Comparison of ENCODE assay signal across 8 mouse cellular contexts in the genomic region with DNA sequence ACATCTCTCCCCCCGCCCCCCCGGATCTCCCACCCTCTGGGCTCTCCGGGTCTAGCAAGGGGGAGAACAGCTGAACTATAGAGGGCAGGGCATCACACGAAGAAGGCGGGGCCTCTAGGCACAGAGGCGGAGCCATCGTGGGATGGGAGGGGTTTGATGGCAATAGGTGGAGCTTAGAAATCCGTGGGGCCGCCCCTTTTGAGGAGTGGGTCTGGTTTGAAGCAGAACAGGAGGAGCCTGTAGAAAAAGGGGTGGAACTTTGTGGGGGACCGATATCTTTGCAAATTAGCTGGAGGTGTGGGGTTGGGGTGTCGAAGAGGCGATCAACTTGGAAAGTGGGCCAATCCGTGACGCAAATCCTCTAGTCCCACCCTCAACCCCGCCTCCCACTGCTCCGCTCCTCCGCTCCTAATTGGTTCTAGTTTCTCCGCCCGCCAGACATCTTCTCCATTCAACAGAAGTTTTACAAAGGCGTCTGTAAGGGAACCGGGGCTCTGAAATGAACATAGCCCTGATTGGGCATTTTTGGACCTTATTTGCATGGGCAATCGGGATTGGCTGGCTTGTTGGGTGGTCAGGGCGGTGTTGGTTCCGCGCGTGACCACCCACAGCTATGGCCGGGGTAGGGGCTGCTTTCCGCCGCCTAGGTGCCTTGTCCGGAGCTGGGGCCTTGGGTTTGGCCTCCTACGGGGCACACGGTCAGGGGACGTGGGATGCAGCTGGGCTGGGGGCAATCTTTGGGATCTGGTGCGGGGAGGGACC. TPM values are rescaled to one million over a fixed set of nuclear protein-coding genes. Genes with fewer than 3 reads are reported as not detected.
DNase-seq lines count a peak whose midpoint lies in the region; ATAC-seq lines count a peak whose summit lies in the region.

A gene (plus strand): TSS at position 563 of the 762 bp plus-strand sequence.

- H3K9ac ChIP-seq in hindbrain, embryonic 11.5 days (ENCODE audit: low read depth, low read length) = peak within 1 kb of the TSS; percentile 90

- no peaks in the 10 kb centered on the region for H3K9me3 ChIP-seq in hindbrain, embryonic 11.5 days (ENCODE audit: control insufficient read depth, low read length)

- peak within 1 kb of the TSS; percentile 85 for H3K4me3 ChIP-seq in hindbrain, embryonic 11.5 days (ENCODE audit: low read depth, low read length)

- under 1% methylated on average over 34 of the region's 34 CpGs for WGBS in hindbrain, embryonic 11.5 days

- DNase-seq in Muller cell, postnatal 12 days (ENCODE audit: inconsistent ontology term) = peak; percentile 99
- DNase-seq in cerebellum, adult 9-11 months = peak; percentile 98
- peak; percentile 98 to 99 for DNase-seq in frontal cortex, adult 2 months (ENCODE audit: extremely low spot score in 1 of 2, low spot score in 1 of 2)
- peak; percentile 97 for DNase-seq in hindbrain, embryonic 11.5 days (ENCODE audit: low spot score)
- DNase-seq in layer of hippocampus, postnatal 10 days (ENCODE audit: low spot score in 2 of 2) = peak; percentile 95 to 97
- DNase-seq in lung, postnatal 10 days = peak; percentile 98
- DNase-seq in ovary, postnatal 36 days (ENCODE audit: low spot score) = peak; percentile 92
- DNase-seq in thymus, postnatal 25 days = peak; percentile 91

- peaks cover 20% of the 10 kb centered on the region for H3K4me1 ChIP-seq in hindbrain, embryonic 11.5 days (replicated peaks; ENCODE audit: control insufficient read depth, insufficient read depth, low read length)

- H3K36me3 ChIP-seq in hindbrain, embryonic 11.5 days (ENCODE audit: control insufficient read depth, insufficient read depth, low read length) = 0 out of 2 replicates have a peak, but pooled peaks cover 4% of the 10 kb centered on the region

- H3K27ac ChIP-seq in hindbrain, embryonic 11.5 days (ENCODE audit: low read depth, low read length) = peak within 1 kb of the TSS; percentile 92

- H3K4me2 ChIP-seq in hindbrain, embryonic 11.5 days (replicated peaks; ENCODE audit: low read depth, low read length) = peak within 1 kb of the TSS; percentile 92

- ATAC-seq in hindbrain, embryonic 11.5 days (ENCODE audit: low FRiP score) = peak; percentile 87

- peaks cover 2% of the 10 kb centered on the region; the same call in 1 of the 2 replicates for H3K27me3 ChIP-seq in hindbrain, embryonic 11.5 days (ENCODE audit: control insufficient read depth, insufficient read depth, low read length)

RNA-seq across cellular contexts. Expression of the gene that starts here (rescaled TPM):
- polyA plus RNA-seq in frontal cortex, adult 2 months (2012; rRNA removed) = 183 and 212 TPM in 2 replicates
- 268 and 276 TPM in 2 replicates for polyA plus RNA-seq in hindbrain, embryonic 11.5 days (2014; fragmentation: Nextera tagmentation; extraction: Ambion mirVana)
- total RNA-seq in layer of hippocampus, postnatal 10 days (2021) = 100 to 1,000 TPM; 148 to 153 TPM

Comparison
In these comparisons a context has a peak if more than half of its experiments do, and no peak if none do; other contexts are left out.
1. Peak in every context shown above with its lines: DNase-seq, ATAC-seq, H3K4me3 ChIP-seq and H3K27ac ChIP-seq.